Mouse (Mus musculus): ENCODE data around the gene Rnf128. TPM values are rescaled to one million over a fixed set of nuclear protein-coding genes. Genes with fewer than 3 reads are reported as not detected.

Gene Rnf128
- polyA plus RNA-seq, 1 experiment from 2014 or later = 5.6 TPM

Other genes starting within 250 kb of the Rnf128 start
- not detected in 2 replicates for gene Trap1a, start 229.6 kb upstream of the Rnf128 start, polyA plus RNA-seq (2015; fragmentation: Nextera tagmentation; extraction: Ambion mirVana)
- gene D330045A20Rik, start 82.9 kb upstream of the Rnf128 start, polyA plus RNA-seq (2015; fragmentation: Nextera tagmentation; extraction: Ambion mirVana) = 0.97 and 1.1 TPM in 2 replicates
- gene Tbc1d8b, start 121.7 kb downstream of the Rnf128 start, polyA plus RNA-seq (2015; fragmentation: Nextera tagmentation; extraction: Ambion mirVana) = 0.65 and 0.82 TPM in 2 replicates
- gene Gm15013, start 151.2 kb downstream of the Rnf128 start, polyA plus RNA-seq (2015; fragmentation: Nextera tagmentation; extraction: Ambion mirVana) = not detected in 2 replicates
- not detected in 2 replicates for gene Ripply1, start 219.0 kb downstream of the Rnf128 start, polyA plus RNA-seq (2015; fragmentation: Nextera tagmentation; extraction: Ambion mirVana)
- 0.59 and 0.77 TPM in 2 replicates for gene Cldn2, start 237.5 kb downstream of the Rnf128 start, polyA plus RNA-seq (2015; fragmentation: Nextera tagmentation; extraction: Ambion mirVana)

All from midbrain, embryonic 15.5 days (tissue).